Mouse (Mus musculus): ENCODE results near the gene Prpf40b. TPM values are rescaled to one million over a fixed set of nuclear protein-coding genes. Genes with fewer than 3 reads are reported as not detected.

Prpf40b gene
- polyA plus RNA-seq, 1 experiment: 59.7 TPM

DNA sequence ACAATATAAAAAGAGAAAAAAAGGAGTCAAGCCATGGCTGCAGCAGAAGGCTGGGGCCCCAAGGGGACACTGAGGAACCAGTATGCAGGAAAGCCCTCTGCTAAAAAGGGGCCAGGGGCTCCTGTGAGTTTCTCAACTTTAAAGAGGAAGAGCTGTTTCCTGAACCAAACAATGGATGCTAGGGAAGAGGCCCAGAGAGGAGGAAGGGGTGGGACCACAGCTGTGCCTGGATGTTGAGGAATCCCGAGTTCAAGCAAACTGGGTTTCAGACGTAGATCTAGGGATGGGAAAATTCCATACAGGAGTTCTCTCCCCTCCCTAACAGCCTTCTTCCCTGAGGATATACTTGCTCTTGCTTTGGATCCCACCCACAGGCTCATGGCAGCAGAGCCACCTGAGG is 31.5 kb downstream of the Prpf40b start:
- Histone ChIP-seq H3K79me2 (ENCODE audit: control insufficient read depth, insufficient read depth) (no peaks in the 10 kb centered on the region), H3K4me3 (no peak overlapping the region), H3ac (ENCODE audit: control insufficient read depth, insufficient read length) (no peak overlapping the region), H3K36me3 (ENCODE audit: control insufficient read depth, insufficient read depth) (peaks cover 85% of the 10 kb centered on the region), H3K4me2 (ENCODE audit: low read depth) (no peak overlapping the region), H3K27me3 (ENCODE audit: control insufficient read depth, insufficient read depth, insufficient read length) (no peaks in the 10 kb centered on the region)
- TF ChIP-seq TCF12 (IDR thresholded peaks at IDR 0.05; ENCODE audit: insufficient read depth, poor library complexity, severe bottlenecking): no peak
- TF ChIP-seq REST (IDR thresholded peaks at IDR 0.05; ENCODE audit: insufficient read depth, insufficient read length): no peak
- no peak for TF ChIP-seq MYOG (IDR thresholded peaks at IDR 0.05; ENCODE audit: control insufficient read depth in 1 of 3, insufficient read depth in 1 of 3, insufficient read length in 2 of 3, low read depth in 2 of 3)
- TF ChIP-seq POLR2A (IDR thresholded peaks at IDR 0.05; ENCODE audit: insufficient read length, low read depth): no peak
- no peak for TF ChIP-seq MAX (IDR thresholded peaks at IDR 0.05; ENCODE audit: low read depth)
- no peak for TF ChIP-seq POLR2AphosphoS2 (IDR thresholded peaks at IDR 0.05; ENCODE audit: insufficient read length, low read depth)
- TF ChIP-seq MYOD1 (IDR thresholded peaks at IDR 0.05; ENCODE audit: control insufficient read depth in 1 of 3, insufficient read length in 2 of 3, low read depth in 2 of 3): no peak

DNA sequence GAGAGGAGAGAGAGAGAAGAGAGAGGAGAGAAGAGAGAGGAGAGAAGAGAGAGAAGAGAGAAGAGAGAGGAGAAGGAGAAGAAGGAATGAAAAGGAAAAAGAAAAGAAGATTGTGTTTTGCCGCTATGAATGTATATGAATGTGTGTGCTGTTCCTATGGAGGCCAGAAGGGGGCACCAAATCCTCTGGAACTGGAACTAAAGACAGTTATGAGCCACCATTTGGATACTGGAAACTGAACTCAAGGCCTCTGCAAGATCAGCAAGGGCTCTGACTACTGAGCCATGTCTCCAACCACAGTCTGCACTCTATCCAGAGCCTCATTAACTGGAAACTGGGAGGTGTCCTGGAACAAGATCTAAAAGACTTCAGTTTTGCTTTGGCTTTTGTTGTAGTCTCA is 32.1 kb downstream of the Prpf40b start:
- Histone ChIP-seq H3K79me2 (ENCODE audit: control insufficient read depth, insufficient read depth) (peaks cover 4% of the 10 kb centered on the region), H3K27me3 (ENCODE audit: control insufficient read depth, insufficient read depth, insufficient read length) (no peaks in the 10 kb centered on the region), H3K4me3 (no peak overlapping the region), H3K4me2 (ENCODE audit: low read depth) (no peak overlapping the region), H3K36me3 (ENCODE audit: control insufficient read depth, insufficient read depth) (peaks cover 85% of the 10 kb centered on the region), H3ac (ENCODE audit: control insufficient read depth, insufficient read length) (no peak overlapping the region)
- no peak for TF ChIP-seq POLR2AphosphoS2 (IDR thresholded peaks at IDR 0.05; ENCODE audit: insufficient read length, low read depth)
- TF ChIP-seq MAX (IDR thresholded peaks at IDR 0.05; ENCODE audit: low read depth): no peak
- no peak for TF ChIP-seq E2F4 (IDR thresholded peaks at IDR 0.05; ENCODE audit: insufficient read depth)
- no peak for TF ChIP-seq MYOG (IDR thresholded peaks at IDR 0.05; ENCODE audit: control insufficient read depth in 1 of 3, insufficient read depth in 1 of 3, insufficient read length in 2 of 3, low read depth in 2 of 3)
- no peak for TF ChIP-seq POLR2A (IDR thresholded peaks at IDR 0.05; ENCODE audit: insufficient read length, low read depth)
- no peak for TF ChIP-seq SRF (IDR thresholded peaks at IDR 0.05; ENCODE audit: control insufficient read depth, insufficient read length, low read depth)
- no peak for TF ChIP-seq TCF3 (IDR thresholded peaks at IDR 0.05; ENCODE audit: insufficient read length, low read depth)
- no peak for TF ChIP-seq MYOD1 (IDR thresholded peaks at IDR 0.05; ENCODE audit: control insufficient read depth in 1 of 3, insufficient read length in 2 of 3, low read depth in 2 of 3)
- no peak for TF ChIP-seq TCF12 (IDR thresholded peaks at IDR 0.05; ENCODE audit: insufficient read depth, poor library complexity, severe bottlenecking)
- no peak for TF ChIP-seq USF1 (IDR thresholded peaks at IDR 0.05; ENCODE audit: low read depth)
- no peak for TF ChIP-seq REST (IDR thresholded peaks at IDR 0.05; ENCODE audit: insufficient read depth, insufficient read length)
- no peak for TF ChIP-seq CEBPB (IDR thresholded peaks at IDR 0.05; ENCODE audit: insufficient read depth, poor library complexity, severe bottlenecking)

DNA sequence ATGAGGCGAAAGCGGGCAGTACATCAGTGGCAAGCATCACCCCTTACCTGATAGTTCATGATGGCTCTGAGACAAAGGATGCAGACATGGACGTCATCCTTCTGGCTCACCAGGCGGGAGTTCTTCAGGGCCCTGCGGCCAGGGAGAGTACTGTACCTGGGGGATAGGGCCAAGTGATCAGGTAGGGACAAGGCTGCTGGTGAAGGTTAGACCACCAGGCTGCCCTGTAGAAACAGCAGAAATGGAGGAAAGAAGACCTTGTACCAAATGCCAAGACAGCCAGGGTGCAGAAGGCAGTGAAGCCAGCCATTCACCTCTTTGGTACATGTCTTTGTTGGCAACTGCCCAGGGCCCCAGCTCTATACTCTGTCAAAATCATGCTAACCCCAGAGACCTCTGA is 33.1 kb downstream of the Prpf40b start:
- peaks cover 10% of the 10 kb centered on the region for H3K79me2 ChIP-seq (ENCODE audit: control insufficient read depth, insufficient read depth)
- peaks cover 75% of the 10 kb centered on the region for H3K36me3 ChIP-seq (ENCODE audit: control insufficient read depth, insufficient read depth)
- TF ChIP-seq POLR2A (IDR thresholded peaks at IDR 0.05; ENCODE audit: insufficient read length, low read depth) (no peak), POLR2AphosphoS2 (IDR thresholded peaks at IDR 0.05; ENCODE audit: insufficient read length, low read depth) (peak; percentile 25)
- H3K4me3 ChIP-seq: no peak overlapping the region
- no peak overlapping the region for H3ac ChIP-seq (ENCODE audit: control insufficient read depth, insufficient read length)
- no peaks in the 10 kb centered on the region for H3K27me3 ChIP-seq (ENCODE audit: control insufficient read depth, insufficient read depth, insufficient read length)
- no peak overlapping the region for H3K4me2 ChIP-seq (ENCODE audit: low read depth)

DNA sequence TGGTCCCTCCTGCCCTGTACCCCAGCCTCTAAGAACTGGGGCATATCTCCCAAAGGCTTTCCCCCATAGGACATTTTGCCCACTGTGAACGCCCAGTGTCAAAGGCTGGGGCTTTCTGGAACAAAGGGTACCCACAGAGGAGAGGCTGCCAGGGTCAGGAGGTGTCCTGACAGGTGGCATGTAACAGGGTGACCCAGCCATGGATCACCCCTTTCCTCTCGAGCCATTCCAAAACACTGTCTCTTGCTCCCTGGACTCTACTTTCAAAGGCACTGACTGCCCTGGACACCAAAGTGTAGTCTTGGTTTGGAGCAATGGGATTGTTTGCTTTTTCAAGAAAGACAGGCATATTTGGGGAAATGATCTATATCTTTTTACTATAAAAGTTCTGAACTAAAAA is 35.4 kb downstream of the Prpf40b start:
- no peaks in the 10 kb centered on the region for H3K27me3 ChIP-seq (ENCODE audit: control insufficient read depth, insufficient read depth, insufficient read length)
- H3K36me3 ChIP-seq (ENCODE audit: control insufficient read depth, insufficient read depth): peaks cover 52% of the 10 kb centered on the region
- H3K4me2 ChIP-seq (ENCODE audit: low read depth): no peak overlapping the region
- H3K4me3 ChIP-seq: no peak overlapping the region
- peaks cover 10% of the 10 kb centered on the region for H3K79me2 ChIP-seq (ENCODE audit: control insufficient read depth, insufficient read depth)
- H3ac ChIP-seq (ENCODE audit: control insufficient read depth, insufficient read length): no peak overlapping the region
- TF ChIP-seq CEBPB (IDR thresholded peaks at IDR 0.05; ENCODE audit: insufficient read depth, poor library complexity, severe bottlenecking) (no peak), SRF (IDR thresholded peaks at IDR 0.05; ENCODE audit: control insufficient read depth, insufficient read length, low read depth) (no peak), POLR2A (IDR thresholded peaks at IDR 0.05; ENCODE audit: insufficient read length, low read depth) (no peak), MYOG (IDR thresholded peaks at IDR 0.05; ENCODE audit: control insufficient read depth in 1 of 3, insufficient read depth in 1 of 3, insufficient read length in 2 of 3, low read depth in 2 of 3) (no peak), MAX (IDR thresholded peaks at IDR 0.05; ENCODE audit: low read depth) (no peak), TCF3 (IDR thresholded peaks at IDR 0.05; ENCODE audit: insufficient read length, low read depth) (no peak), USF1 (IDR thresholded peaks at IDR 0.05; ENCODE audit: low read depth) (no peak), POLR2AphosphoS2 (IDR thresholded peaks at IDR 0.05; ENCODE audit: insufficient read length, low read depth) (no peak), MYOD1 (IDR thresholded peaks at IDR 0.05; ENCODE audit: control insufficient read depth in 1 of 3, insufficient read length in 2 of 3, low read depth in 2 of 3) (no peak), TCF12 (IDR thresholded peaks at IDR 0.05; ENCODE audit: insufficient read depth, poor library complexity, severe bottlenecking) (no peak), E2F4 (IDR thresholded peaks at IDR 0.05; ENCODE audit: insufficient read depth) (no peak), REST (IDR thresholded peaks at IDR 0.05; ENCODE audit: insufficient read depth, insufficient read length) (no peak)

DNA sequence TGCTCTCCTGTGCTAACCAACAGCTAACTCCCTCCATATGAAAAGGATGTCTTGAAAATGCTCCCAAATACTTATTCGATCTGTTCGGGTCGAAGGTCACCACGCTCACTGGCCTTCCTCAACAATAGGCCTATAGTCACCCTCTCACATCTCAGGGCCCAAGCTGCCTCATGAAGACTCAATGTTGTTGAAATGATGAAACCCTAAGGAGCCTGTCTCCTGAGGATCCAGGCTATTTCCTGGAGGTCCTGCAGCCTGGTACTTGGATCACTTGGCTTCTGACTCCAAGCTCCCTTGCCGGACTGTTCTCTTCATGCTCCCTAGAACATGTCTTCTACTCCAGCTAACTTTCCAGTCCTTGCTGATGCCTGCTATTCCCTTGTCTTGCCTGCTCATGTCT is 36.5 kb downstream of the Prpf40b start:
- TF ChIP-seq TCF3 (IDR thresholded peaks at IDR 0.05; ENCODE audit: insufficient read length, low read depth) (no peak), TCF12 (IDR thresholded peaks at IDR 0.05; ENCODE audit: insufficient read depth, poor library complexity, severe bottlenecking) (no peak), MYOD1 (IDR thresholded peaks at IDR 0.05; ENCODE audit: control insufficient read depth in 1 of 3, insufficient read length in 2 of 3, low read depth in 2 of 3) (no peak), REST (IDR thresholded peaks at IDR 0.05; ENCODE audit: insufficient read depth, insufficient read length) (no peak), MYOG (IDR thresholded peaks at IDR 0.05; ENCODE audit: control insufficient read depth in 1 of 3, insufficient read depth in 1 of 3, insufficient read length in 2 of 3, low read depth in 2 of 3) (no peak), SRF (IDR thresholded peaks at IDR 0.05; ENCODE audit: control insufficient read depth, insufficient read length, low read depth) (no peak), POLR2A (IDR thresholded peaks at IDR 0.05; ENCODE audit: insufficient read length, low read depth) (no peak), MAX (IDR thresholded peaks at IDR 0.05; ENCODE audit: low read depth) (no peak), CEBPB (IDR thresholded peaks at IDR 0.05; ENCODE audit: insufficient read depth, poor library complexity, severe bottlenecking) (no peak), POLR2AphosphoS2 (IDR thresholded peaks at IDR 0.05; ENCODE audit: insufficient read length, low read depth) (no peak), USF1 (IDR thresholded peaks at IDR 0.05; ENCODE audit: low read depth) (no peak)
- Histone ChIP-seq H3K36me3 (ENCODE audit: control insufficient read depth, insufficient read depth) (peaks cover 46% of the 10 kb centered on the region), H3K4me3 (no peak overlapping the region), H3K27me3 (ENCODE audit: control insufficient read depth, insufficient read depth, insufficient read length) (no peaks in the 10 kb centered on the region), H3K4me2 (ENCODE audit: low read depth) (no peak overlapping the region), H3ac (ENCODE audit: control insufficient read depth, insufficient read length) (no peak overlapping the region), H3K79me2 (ENCODE audit: control insufficient read depth, insufficient read depth) (peaks cover 21% of the 10 kb centered on the region)
